Mouse (Mus musculus) T-helper 17 cell (primary cell): ENCODE measurements around the gene Gucd1.

ENCODE experiments used
- in situ Hi-C, 2 experiments: fragments of 300-600 bp; cut with MboI, MseI; formaldehyde crosslinking; loops; 1 replicate in 1 of 2; 2 replicates in 1 of 2; pipeline ENCODE4 v1.15.1; 2025; ENCODE audit warnings: high pct_unique_total_duplicates in 2 of 2

Gene Gucd1

GRCm38 (mm10) chr10:75437284-75437683, 80.5 kb downstream of the Gucd1 start:
- in situ Hi-C loops: loop anchor here (5.0 kb wide), 3 partner anchors 115 to 160 kb away; partner anchors contain the start of gene Adora2a (in 1 of the 2)

- in situ Hi-C loops: loop anchor here (5.0 kb wide), 3 partner anchors 114 to 159 kb away; partner anchors contain the start of gene Adora2a (in 1 of the 2)
These were observed 81.1 kb downstream of the Gucd1 start for GRCm38 (mm10) chr10:75436604-75437217.

- in situ Hi-C loops: no loop called here
These were observed 87.1 kb downstream of the Gucd1 start for GRCm38 (mm10) chr10:75430633-75431032.

GRCm38 (mm10) chr10:75430147-75430537, 87.6 kb downstream of the Gucd1 start:
- in situ Hi-C loops: no loop called here

GRCm38 (mm10) chr10:75429522-75430146, 88.1 kb downstream of the Gucd1 start:
- in situ Hi-C loops: no loop called here

- in situ Hi-C loops: no loop called here
These were observed 88.8 kb downstream of the Gucd1 start for GRCm38 (mm10) chr10:75429004-75429380.

- in situ Hi-C loops: no loop called here
These were observed 89.4 kb downstream of the Gucd1 start for GRCm38 (mm10) chr10:75428049-75429003.

GRCm38 (mm10) chr10:75424498-75424901, 93.3 kb downstream of the Gucd1 start:
- in situ Hi-C loops: no loop called here

- in situ Hi-C loops: no loop called here
These were observed 99.0 kb downstream of the Gucd1 start for GRCm38 (mm10) chr10:75418747-75419146.

- in situ Hi-C loops: no loop called here
These were observed 100.3 kb downstream of the Gucd1 start for GRCm38 (mm10) chr10:75417363-75418042.

- in situ Hi-C loops: loop anchor here in 1 of 2 experiments (5.0 kb wide), 1 partner anchor 62 kb away; no protein-coding TSS in a partner anchor
These were observed 102.8 kb downstream of the Gucd1 start for GRCm38 (mm10) chr10:75414925-75415324.

GRCm38 (mm10) chr10:75412114-75413103, 105.4 kb downstream of the Gucd1 start:
- in situ Hi-C loops: loop anchor here in 1 of 2 experiments (5.0 kb wide), 1 partner anchor 65 kb away; no protein-coding TSS in a partner anchor

GRCm38 (mm10) chr10:75411343-75412113, 106.2 kb downstream of the Gucd1 start:
- in situ Hi-C loops: loop anchor here in 1 of 2 experiments (5.0 kb wide), 1 partner anchor 66 kb away; no protein-coding TSS in a partner anchor

GRCm38 (mm10) chr10:75407741-75408140, 110.0 kb downstream of the Gucd1 start:
- in situ Hi-C loops: no loop called here

- in situ Hi-C loops: no loop called here
These were observed 111.0 kb downstream of the Gucd1 start for GRCm38 (mm10) chr10:75406755-75407154.

GRCm38 (mm10) chr10:75405916-75406315, 111.9 kb downstream of the Gucd1 start:
- in situ Hi-C loops: no loop called here

- in situ Hi-C loops: no loop called here
These were observed 116.8 kb downstream of the Gucd1 start, which contains the start of gene Upb1 for GRCm38 (mm10) chr10:75400958-75401357. Upb1 (plus strand) TSS chr10:75401115.

- in situ Hi-C loops: no loop called here
These were observed 120.8 kb downstream of the Gucd1 start for GRCm38 (mm10) chr10:75396966-75397365.

GRCm38 (mm10) chr10:75394796-75395195, 123.0 kb downstream of the Gucd1 start:
- in situ Hi-C loops: no loop called here
